Mouse (Mus musculus): ENCODE measurements around the gene Phf3.
"Not testable (repeated sequence)": the region's sequence is repeated elsewhere in the genome, so short reads cannot be mapped to it uniquely, and the experiment has no call there.

Gene Phf3

DNA sequence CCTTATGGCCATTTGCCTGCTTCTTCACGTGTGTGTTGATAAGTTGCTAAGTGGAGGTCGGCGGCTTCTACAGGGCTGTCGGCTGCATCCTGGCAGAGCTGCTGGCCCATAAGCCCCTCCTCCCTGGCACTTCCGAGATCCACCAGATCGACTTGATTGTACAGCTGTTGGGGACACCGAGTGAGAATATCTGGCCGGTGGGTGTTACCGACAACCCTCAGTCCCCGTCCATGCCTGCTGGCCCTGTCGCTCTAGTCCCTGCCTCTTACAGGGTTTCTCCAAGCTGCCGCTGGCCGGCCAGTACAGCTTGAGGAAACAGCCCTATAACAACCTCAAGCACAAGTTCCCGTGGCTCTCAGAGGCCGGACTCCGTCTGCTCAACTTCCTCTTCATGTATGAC is 103.1 kb downstream of the Phf3 start:
- DNase-seq (ENCODE audit: low spot score in 2 of 2): not testable (repeated sequence)

DNA sequence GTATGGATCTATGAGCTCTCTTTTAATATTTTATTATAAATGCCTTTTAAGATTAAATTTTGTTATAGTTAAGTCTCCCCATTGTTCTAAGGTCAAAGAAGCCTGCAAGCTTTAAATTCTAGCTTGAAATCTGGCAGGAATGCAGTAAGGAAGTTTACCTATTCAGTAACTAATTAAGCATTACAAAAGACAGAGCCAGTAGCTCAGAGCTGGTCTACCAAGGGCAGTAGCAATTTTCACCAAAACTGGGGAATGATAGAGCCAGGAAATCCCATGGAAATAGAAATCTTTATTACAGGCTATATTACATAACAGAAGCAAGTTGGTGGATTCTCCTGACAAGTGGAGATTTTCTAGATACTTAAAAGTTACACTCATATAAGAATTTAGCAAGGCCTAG is 116.9 kb downstream of the Phf3 start:
- DNase-seq (ENCODE audit: low spot score in 2 of 2): no peak

DNA sequence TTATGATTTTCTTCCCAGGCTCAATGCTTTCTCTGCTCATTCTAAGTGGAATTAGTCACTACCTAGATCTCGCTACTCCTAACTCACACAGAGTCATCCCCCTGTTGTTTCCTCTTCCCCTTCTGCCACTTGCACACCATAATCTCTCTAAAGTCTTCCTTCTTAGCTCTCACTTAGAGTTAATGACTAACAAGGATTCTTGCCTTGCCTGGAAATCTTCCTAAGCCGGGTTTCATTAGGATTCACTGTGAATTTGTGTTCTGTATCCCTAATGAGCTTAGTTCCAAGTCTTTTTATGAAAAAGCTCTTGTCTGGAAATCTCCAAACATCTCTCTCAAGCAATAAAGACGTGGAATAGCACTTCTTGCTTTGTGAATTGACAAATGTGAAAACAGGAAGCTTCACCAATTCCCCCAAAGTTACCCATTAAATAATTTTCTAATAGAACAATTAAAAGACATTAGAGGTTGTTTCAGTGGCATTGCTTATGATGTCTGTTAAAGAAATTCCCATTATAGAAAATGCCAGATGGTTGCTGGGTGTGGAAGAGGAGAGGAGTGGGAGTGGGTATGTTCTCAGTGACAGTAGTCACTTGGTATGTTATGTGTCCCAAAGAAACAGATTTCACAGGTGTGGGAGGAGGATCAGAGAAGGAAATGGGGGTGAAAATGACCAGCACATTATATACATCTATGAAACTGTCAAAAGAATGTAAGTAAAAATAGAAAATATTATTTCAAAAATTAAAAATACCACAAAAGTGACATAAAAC is 118.1 kb downstream of the Phf3 start:
- DNase-seq (ENCODE audit: low spot score in 2 of 2): no peak
